Mouse (Mus musculus) midbrain, embryonic 14.5 days (tissue): ENCODE results near the gene Myo1d. TPM values are rescaled to one million over a fixed set of nuclear protein-coding genes. Genes with fewer than 3 reads are reported as not detected.

Experiments
- ATAC-seq: fragments of 200-750 bp; cut with Nextera tagmentation; 2 replicates; pipeline ENCODE4 v1.8.0; 2017; ENCODE audit warnings: moderate number of reproducible peaks, moderate library complexity; ENCODE audit not compliant: low FRiP score, low TSS enrichment
- DNase-seq: peaks from one replicate; pipeline ENCODE4 v3.0.0-alpha.2; 2015
- H3K27ac ChIP-seq: fragments of 300-500 bp; sonication (generic); replicated peaks from 2 replicates; pipeline ENCODE4 v1.5.1; 2014; ENCODE audit warnings: mild to moderate bottlenecking, low read depth, low read length, moderate library complexity
- H3K27me3 ChIP-seq: fragments of 300-500 bp; sonication (generic); 2 replicates; pipeline ENCODE4 v1.6.1; 2014; ENCODE audit warnings: low read length, control low read depth, mixed read lengths; ENCODE audit not compliant: control insufficient read depth, insufficient read depth
- H3K36me3 ChIP-seq: fragments of 300-500 bp; sonication (generic); 2 replicates; pipeline ENCODE4 v1.6.1; 2014; ENCODE audit warnings: low read length, control low read depth; ENCODE audit not compliant: control insufficient read depth, insufficient read depth
- H3K4me1 ChIP-seq: fragments of 300-500 bp; sonication (generic); 2 replicates; pipeline ENCODE4 v1.6.1; 2014; ENCODE audit warnings: mild to moderate bottlenecking, antibody characterized with exemption, low read length, control low read depth; ENCODE audit not compliant: control insufficient read depth, insufficient read depth
- H3K4me2 ChIP-seq: fragments of 300-500 bp; sonication (generic); 2 replicates; pipeline ENCODE4 v1.6.1; 2014; ENCODE audit warnings: mild to moderate bottlenecking, low read length, moderate library complexity
- H3K4me3 ChIP-seq: fragments of 300-500 bp; sonication (generic); replicated peaks from 2 replicates; pipeline ENCODE4 v1.5.1; 2014; ENCODE audit warnings: low read depth, low read length
- H3K9ac ChIP-seq: fragments of 300-500 bp; sonication (generic); replicated peaks from 2 replicates; pipeline ENCODE4 v1.6.1; 2014; ENCODE audit warnings: mild to moderate bottlenecking, low read length, moderate library complexity
- H3K9me3 ChIP-seq: fragments of 300-500 bp; sonication (generic); 2 replicates; pipeline ENCODE4 v1.6.1; 2016; ENCODE audit warnings: low read length, control low read depth, mixed read lengths; ENCODE audit not compliant: control insufficient read depth
- WGBS: fragments of 180-500 bp; shearing (Covaris S2); extraction: QIAGEN DNeasy Blood & Tissue Kit; methylation state at CpG from one replicate; pipeline ENCODE4 v1.1.7; 2014; 5-methylcytosine and 5-hydroxymethylcytosine counted together
- polyA plus RNA-seq: library from polyadenylated mRNA; unstranded; fragments of >200 nt; fragmentation: Nextera tagmentation; extraction: Ambion mirVana; gene quantifications from 2 replicates; pipeline ENCODE4 v1.2.1, GENCODE M21; 2014

Myo1d gene
- polyA plus RNA-seq, 1 experiment from 2014 or later, result 2.6 TPM

GRCm38 (mm10) chr11:80789647-80790240, 9.9 kb upstream of the Myo1d start:
- ATAC-seq (no peak), DNase-seq (no peak)
- 68% methylated on average over 7 of the region's 7 CpGs for WGBS
- H3K27ac ChIP-seq, result no peak overlapping the region
- H3K4me1 ChIP-seq, result no peaks in the 10 kb centered on the region
- no peaks in the 10 kb centered on the region for H3K36me3 ChIP-seq
- no peak overlapping the region for H3K4me3 ChIP-seq
- no peaks in the 10 kb centered on the region for H3K27me3 ChIP-seq
- H3K4me2 ChIP-seq, result no peak overlapping the region
- H3K9me3 ChIP-seq, result no peaks in the 10 kb centered on the region
- H3K9ac ChIP-seq, result no peak overlapping the region

- H3K9me3 ChIP-seq, result no peaks in the 10 kb centered on the region
- 87% methylated on average over 5 of the region's 5 CpGs for WGBS
- H3K36me3 ChIP-seq, result no peaks in the 10 kb centered on the region
- no peak for DNase-seq
- H3K4me1 ChIP-seq, result no peaks in the 10 kb centered on the region
- H3K27me3 ChIP-seq, result no peaks in the 10 kb centered on the region
- no peak for ATAC-seq
- no peak overlapping the region for H3K4me3 ChIP-seq
- no peak overlapping the region for H3K9ac ChIP-seq
- H3K4me2 ChIP-seq, result no peak overlapping the region
- no peak overlapping the region for H3K27ac ChIP-seq
These were observed 5.8 kb upstream of the Myo1d start for GRCm38 (mm10) chr11:80785672-80786071.

GRCm38 (mm10) chr11:80784294-80784743, 4.5 kb upstream of the Myo1d start:
- H3K27me3 ChIP-seq, result no peaks in the 10 kb centered on the region
- no peak for DNase-seq
- no peaks in the 10 kb centered on the region for H3K36me3 ChIP-seq
- no peaks in the 10 kb centered on the region for H3K9me3 ChIP-seq
- no peak for ATAC-seq
- no peak overlapping the region for H3K27ac ChIP-seq
- WGBS, result 71% methylated on average over 3 of the region's 3 CpGs
- peaks cover 4% of the 10 kb centered on the region for H3K4me1 ChIP-seq
- no peak overlapping the region for H3K9ac ChIP-seq
- no peak overlapping the region for H3K4me3 ChIP-seq
- no peak overlapping the region for H3K4me2 ChIP-seq

DNA sequence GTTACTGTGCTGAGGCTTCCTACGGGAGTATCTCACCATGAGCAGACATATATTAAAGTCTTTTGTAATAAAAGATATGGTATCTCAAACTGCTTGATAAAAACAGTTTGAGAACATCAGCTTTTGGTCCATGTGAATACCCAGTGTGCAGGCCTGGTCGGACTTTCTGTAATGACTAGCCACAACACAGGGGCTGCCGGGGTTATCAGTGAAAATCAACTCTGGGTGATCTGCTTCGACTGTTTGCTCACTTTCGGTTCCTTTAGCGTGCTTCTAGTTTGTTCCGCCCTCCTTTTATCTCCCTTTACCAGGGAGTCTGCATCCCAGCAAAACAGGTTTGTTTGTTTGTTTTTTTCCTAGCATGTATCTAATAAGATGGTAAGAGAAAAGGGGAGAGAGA, 3.6 kb upstream of the Myo1d start:
- Histone ChIP-seq H3K36me3 (no peaks in the 10 kb centered on the region), H3K4me2 (no peak overlapping the region), H3K27me3 (no peaks in the 10 kb centered on the region), H3K27ac (no peak overlapping the region), H3K4me3 (no peak overlapping the region), H3K9me3 (no peaks in the 10 kb centered on the region), H3K9ac (no peak overlapping the region), H3K4me1 (peaks cover 6% of the 10 kb centered on the region)
- 86% methylated on average over 7 of the region's 7 CpGs for WGBS
- no peak for DNase-seq
- ATAC-seq, result no peak

DNA sequence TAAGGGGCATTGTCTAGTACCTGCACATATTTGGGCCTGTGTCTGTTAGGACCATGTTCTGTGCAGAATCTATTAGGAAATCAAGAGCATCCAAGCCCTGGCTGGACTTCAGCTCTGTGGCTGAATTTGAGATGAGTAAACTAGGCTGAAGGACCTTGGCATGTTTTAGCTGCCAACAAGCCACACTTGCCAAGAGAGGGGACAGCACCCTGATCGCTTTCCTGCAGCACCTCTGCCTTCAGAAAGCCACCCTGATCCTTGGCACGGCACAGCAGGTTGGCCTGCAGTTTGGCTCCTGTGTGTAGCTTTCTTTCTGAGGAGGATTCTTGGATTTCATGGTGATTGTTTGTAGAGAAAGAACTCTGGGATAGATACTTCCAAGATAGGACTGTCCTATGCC, 1.7 kb upstream of the Myo1d start:
- no peak overlapping the region for H3K27ac ChIP-seq
- H3K4me3 ChIP-seq, result no peak overlapping the region
- no peaks in the 10 kb centered on the region for H3K36me3 ChIP-seq
- DNase-seq, result no peak
- peaks cover 6% of the 10 kb centered on the region for H3K4me1 ChIP-seq
- H3K9ac ChIP-seq, result no peak overlapping the region
- H3K27me3 ChIP-seq, result peaks cover 5% of the 10 kb centered on the region
- H3K4me2 ChIP-seq, result no peak overlapping the region
- ATAC-seq, result no peak
- WGBS, result 93% methylated on average over 2 of the region's 2 CpGs
- H3K9me3 ChIP-seq, result no peaks in the 10 kb centered on the region

GRCm38 (mm10) chr11:80778916-80779526, 804 bp downstream of the Myo1d start:
- Histone ChIP-seq H3K9ac (peak overlapping the region; percentile 64; the same call in 1 of the 2 replicates), H3K4me3 (peak overlapping the region; percentile 65), H3K27ac (no peak overlapping the region), H3K4me1 (peaks cover 6% of the 10 kb centered on the region), H3K4me2 (peak overlapping the region; percentile 83), H3K27me3 (peaks cover 5% of the 10 kb centered on the region), H3K36me3 (no peaks in the 10 kb centered on the region), H3K9me3 (no peaks in the 10 kb centered on the region)
- 6% methylated on average over 18 of the region's 18 CpGs for WGBS
- DNase-seq, result peak; percentile 12
- ATAC-seq, result no peak

DNA sequence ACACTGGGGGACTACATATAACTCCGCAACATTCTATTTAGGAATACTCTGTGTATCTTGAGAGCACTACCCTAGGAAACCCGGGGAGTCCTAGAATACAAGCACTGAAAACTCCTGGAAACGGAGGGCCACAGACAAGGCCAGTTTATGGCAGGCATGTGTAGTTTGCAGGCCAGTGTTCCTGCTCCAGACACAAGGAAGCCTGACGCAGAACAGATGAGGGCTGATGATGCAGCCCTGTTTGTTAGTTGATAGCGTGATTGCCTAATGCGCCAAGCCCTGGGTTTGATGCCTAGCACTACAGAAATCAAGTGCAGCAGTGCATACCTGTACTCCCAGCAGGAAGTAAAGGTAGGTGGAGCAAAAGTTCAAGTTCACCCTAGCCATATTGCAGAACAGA, 1.7 kb downstream of the Myo1d start:
- 79% methylated on average over 6 of the region's 6 CpGs for WGBS

GRCm38 (mm10) chr11:80777708-80778107, 2.1 kb downstream of the Myo1d start:
- Histone ChIP-seq H3K27ac (no peak overlapping the region), H3K27me3 (peaks cover 5% of the 10 kb centered on the region), H3K9me3 (no peaks in the 10 kb centered on the region), H3K9ac (no peak overlapping the region), H3K36me3 (no peaks in the 10 kb centered on the region), H3K4me2 (no peak overlapping the region), H3K4me1 (peaks cover 6% of the 10 kb centered on the region), H3K4me3 (no peak overlapping the region)
- peak; percentile 19 for DNase-seq
- WGBS, result 90% methylated on average over 2 of the region's 2 CpGs
- no peak for ATAC-seq

More for the DNA sequence above, 1.7 kb downstream of the Myo1d start:
- no peak overlapping the region for H3K27ac ChIP-seq
- no peak overlapping the region for H3K4me2 ChIP-seq
- no peaks in the 10 kb centered on the region for H3K36me3 ChIP-seq
- peaks cover 5% of the 10 kb centered on the region for H3K27me3 ChIP-seq
- H3K9me3 ChIP-seq, result no peaks in the 10 kb centered on the region
- no peak overlapping the region for H3K9ac ChIP-seq
- ATAC-seq (no peak), DNase-seq (no peak)
- H3K4me1 ChIP-seq, result peaks cover 6% of the 10 kb centered on the region
- no peak overlapping the region for H3K4me3 ChIP-seq

DNA sequence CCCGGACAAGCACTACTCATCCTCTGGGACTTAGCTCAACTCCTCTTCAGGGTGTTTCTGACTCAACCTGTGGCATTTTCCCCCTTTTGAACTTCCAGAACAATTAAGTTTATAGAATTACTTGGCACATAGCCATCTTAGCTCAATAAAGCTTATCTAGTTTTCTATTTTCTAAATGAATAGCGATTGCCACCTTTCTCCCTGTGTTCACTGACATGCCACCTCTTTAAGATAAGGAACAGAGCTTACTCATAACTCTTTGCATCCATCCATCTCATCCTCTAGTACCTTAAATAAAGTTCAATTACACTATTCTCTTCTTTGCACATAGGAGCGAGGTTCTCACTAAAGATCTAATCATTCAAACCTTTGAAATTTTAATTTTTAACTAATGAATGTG, 4.3 kb downstream of the Myo1d start:
- WGBS, result 83% methylated on average over 3 of the region's 3 CpGs
- DNase-seq, result no peak

More for the DNA sequence above, 4.3 kb downstream of the Myo1d start:
- Histone ChIP-seq H3K27me3 (peaks cover 5% of the 10 kb centered on the region), H3K9ac (no peak overlapping the region), H3K4me2 (no peak overlapping the region), H3K36me3 (no peaks in the 10 kb centered on the region), H3K27ac (no peak overlapping the region), H3K4me1 (peaks cover 6% of the 10 kb centered on the region), H3K4me3 (no peak overlapping the region), H3K9me3 (no peaks in the 10 kb centered on the region)
- no peak for ATAC-seq
